Mouse (Mus musculus) cortical plate, adult 2 months (tissue): Measurements from ENCODE around the gene Cox4i1.

Experiments used
- CTCF ChIP-seq: fragments of 200-500 bp; IDR thresholded peaks from 2 replicates; pipeline ENCODE4 v1.5.1; 2011; ENCODE audit warnings: mild to moderate bottlenecking, control low read depth, low read length; ENCODE audit not compliant: insufficient read depth; ENCODE audit errors: extremely low read depth
- POLR2A ChIP-seq: fragments of 200-500 bp; IDR thresholded peaks from 2 replicates; pipeline ENCODE4 v1.6.1; 2011; ENCODE audit warnings: mild to moderate bottlenecking, low read length, control low read depth; ENCODE audit not compliant: insufficient read depth; ENCODE audit errors: extremely low read depth

DNA sequence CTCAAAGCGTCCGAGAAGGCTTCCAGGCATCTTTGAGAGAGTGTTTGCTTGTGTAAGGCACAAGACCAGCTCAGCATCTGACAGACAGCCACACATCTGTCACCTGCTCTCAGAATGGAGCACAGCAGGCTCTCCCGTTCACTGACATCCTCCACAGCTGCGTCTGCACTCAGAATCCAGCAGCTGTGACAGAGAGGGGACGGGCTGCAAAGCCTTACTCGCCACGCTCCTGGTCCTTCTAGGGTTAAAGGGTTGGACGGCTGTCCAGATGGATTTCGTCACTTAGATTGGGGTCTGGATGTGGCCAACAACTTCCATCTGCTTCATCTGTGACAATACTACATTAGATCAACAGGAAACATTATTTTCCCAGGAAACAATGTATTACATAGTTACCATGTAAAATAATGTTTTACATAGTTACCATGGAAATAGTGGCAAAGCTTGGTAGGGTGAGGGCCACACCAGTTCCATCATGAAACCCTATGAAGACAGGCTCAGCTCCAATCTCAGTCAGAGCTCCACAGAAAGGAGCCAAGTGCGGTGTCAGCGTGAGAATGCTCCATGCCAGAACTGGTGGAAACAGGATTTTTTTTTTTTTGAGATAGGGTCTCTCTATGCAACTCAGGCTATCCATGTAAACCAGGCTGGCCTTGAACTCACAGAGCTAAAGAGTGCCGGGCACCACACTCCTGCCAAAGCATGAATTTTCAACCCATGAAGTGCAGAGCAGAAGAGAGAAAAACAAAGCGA lies 28.6 kb downstream of the Cox4i1 start:
- TF ChIP-seq CTCF = no peak
- TF ChIP-seq POLR2A = no peak
